Mouse (Mus musculus): ENCODE measurements at regions not wholly inside any gene's neighbourhood (a gene's known extent, or its start where the extent isn't known, plus 50 kb on each side); places are given as distances from the start of the nearest gene placed in this dataset.

DNA sequence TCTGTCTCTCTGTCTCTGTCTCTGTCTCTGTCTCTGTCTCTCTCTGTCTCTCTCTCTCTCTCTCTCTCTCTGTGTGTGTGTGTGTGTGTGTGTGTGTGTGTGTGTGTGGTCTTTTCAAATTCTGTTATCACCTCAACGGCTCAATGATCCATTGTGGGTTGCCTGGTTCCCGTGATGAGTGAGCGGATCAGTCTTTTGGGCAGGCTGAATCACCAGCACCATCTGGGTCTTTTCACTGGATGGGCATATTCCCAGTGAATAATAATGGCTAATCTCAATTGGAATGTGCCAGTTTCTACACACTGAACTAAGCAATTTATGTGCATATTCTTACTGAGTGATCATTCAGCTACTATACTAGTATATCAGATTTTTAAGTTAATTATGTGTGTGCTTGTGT lies 216.4 kb downstream of the Lmx1a start:
- no peak for TF ChIP-seq CTCF (IDR thresholded peaks at IDR 0.05; ENCODE audit: borderline replicate concordance, insufficient read depth, low read depth, low read length)
- no peak for TF ChIP-seq POLR2A (IDR thresholded peaks at IDR 0.05; ENCODE audit: borderline replicate concordance, insufficient read depth, low read length)
- Histone ChIP-seq H3K27ac (ENCODE audit: insufficient read depth, low read length) (no peak overlapping the region), H3K4me3 (replicated peaks; ENCODE audit: insufficient read depth, low read depth, low read length) (no peak overlapping the region), H3K27me3 (ENCODE audit: control insufficient read depth, insufficient read depth, low read length) (no peaks in the 10 kb centered on the region), H3K4me1 (ENCODE audit: control insufficient read depth, insufficient read depth, low read length) (no peaks in the 10 kb centered on the region)
- WGBS: 26% methylated on average over 3 of the region's 3 CpGs
- DNase-seq: no peak

DNA sequence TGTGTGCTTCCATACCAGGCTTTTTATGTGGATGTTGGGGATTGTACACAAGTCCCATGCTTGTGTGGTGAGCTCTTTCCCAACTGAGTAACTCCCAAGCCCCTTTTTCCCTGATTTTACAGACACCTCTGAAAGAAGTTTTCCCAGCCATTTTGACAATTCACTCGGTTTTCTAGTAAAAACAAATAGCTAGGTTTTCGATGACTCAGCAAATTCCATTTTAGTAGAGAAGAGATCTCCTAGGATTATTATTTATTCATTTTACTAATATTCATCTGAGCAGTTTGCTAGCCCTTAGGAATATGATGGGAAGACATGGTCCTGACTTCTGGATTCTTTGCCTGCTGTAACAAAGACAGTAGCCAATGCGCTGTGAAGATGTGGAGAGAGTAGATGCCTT lies 223.0 kb downstream of the Lmx1a start:
- H3K27ac ChIP-seq (ENCODE audit: insufficient read depth, low read length): no peak overlapping the region

DNA sequence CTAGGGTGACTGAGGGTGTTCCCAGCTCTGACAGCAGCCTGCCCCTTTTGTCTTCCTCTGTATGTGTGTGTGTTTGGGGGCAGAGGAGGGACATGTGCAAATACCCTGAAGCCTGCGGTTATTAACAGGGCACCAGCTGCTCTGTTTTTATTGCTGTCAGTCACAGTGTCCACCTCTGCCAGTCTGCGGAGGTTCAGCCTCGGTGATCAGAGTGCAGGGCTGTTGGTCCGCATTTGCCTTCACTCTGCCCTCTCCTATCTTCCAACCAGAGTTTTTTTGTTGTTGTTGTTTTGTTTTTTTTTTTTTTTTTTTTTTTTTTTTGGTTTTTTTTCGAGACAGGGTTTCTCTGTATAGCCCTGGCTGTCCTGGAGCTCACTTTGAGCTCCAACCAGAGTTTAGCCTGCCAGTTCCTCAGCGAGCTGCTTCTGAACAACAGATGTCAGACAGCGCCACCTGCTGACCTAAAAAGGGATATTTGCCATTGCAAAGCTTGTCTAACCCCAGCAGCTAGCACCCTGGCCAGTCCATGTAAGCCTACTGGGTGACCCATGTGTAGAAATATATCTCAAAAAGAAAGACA lies 226.0 kb downstream of the Lmx1a start:
- Histone ChIP-seq H3K27ac (ENCODE audit: insufficient read depth, low read length) (no peak overlapping the region), H3K4me3 (replicated peaks; ENCODE audit: insufficient read depth, low read depth, low read length) (no peak overlapping the region), H3K27me3 (ENCODE audit: control insufficient read depth, insufficient read depth, low read length) (no peaks in the 10 kb centered on the region), H3K4me1 (ENCODE audit: control insufficient read depth, insufficient read depth, low read length) (no peaks in the 10 kb centered on the region)
- peak; percentile 62 to 65 for DNase-seq
- TF ChIP-seq CTCF (IDR thresholded peaks at IDR 0.05; ENCODE audit: borderline replicate concordance, insufficient read depth, low read depth, low read length): peak; percentile 74
- TF ChIP-seq POLR2A (IDR thresholded peaks at IDR 0.05; ENCODE audit: borderline replicate concordance, insufficient read depth, low read length): no peak
- 19% methylated on average over 7 of the region's 7 CpGs for WGBS

More for the DNA sequence above, 223.0 kb downstream of the Lmx1a start:
- TF ChIP-seq CTCF (IDR thresholded peaks at IDR 0.05; ENCODE audit: borderline replicate concordance, insufficient read depth, low read depth, low read length) (no peak), POLR2A (IDR thresholded peaks at IDR 0.05; ENCODE audit: borderline replicate concordance, insufficient read depth, low read length) (no peak)
- no peaks in the 10 kb centered on the region for H3K27me3 ChIP-seq (ENCODE audit: control insufficient read depth, insufficient read depth, low read length)
- no peak for DNase-seq
- H3K4me1 ChIP-seq (ENCODE audit: control insufficient read depth, insufficient read depth, low read length): no peaks in the 10 kb centered on the region
- no peak overlapping the region for H3K4me3 ChIP-seq (replicated peaks; ENCODE audit: insufficient read depth, low read depth, low read length)
- 84% methylated on average over 3 of the region's 3 CpGs for WGBS

GRCm38 (mm10) chr1:167915578-167916275 lies 226.7 kb downstream of the Lmx1a start:
- no peak for DNase-seq
- 70% methylated on average over 6 of the region's 6 CpGs for WGBS
- Histone ChIP-seq H3K27me3 (ENCODE audit: control insufficient read depth, insufficient read depth, low read length) (no peaks in the 10 kb centered on the region), H3K4me3 (replicated peaks; ENCODE audit: insufficient read depth, low read depth, low read length) (no peak overlapping the region), H3K4me1 (ENCODE audit: control insufficient read depth, insufficient read depth, low read length) (no peaks in the 10 kb centered on the region), H3K27ac (ENCODE audit: insufficient read depth, low read length) (no peak overlapping the region)
- TF ChIP-seq CTCF (IDR thresholded peaks at IDR 0.05; ENCODE audit: borderline replicate concordance, insufficient read depth, low read depth, low read length) (no peak), POLR2A (IDR thresholded peaks at IDR 0.05; ENCODE audit: borderline replicate concordance, insufficient read depth, low read length) (no peak)

DNA sequence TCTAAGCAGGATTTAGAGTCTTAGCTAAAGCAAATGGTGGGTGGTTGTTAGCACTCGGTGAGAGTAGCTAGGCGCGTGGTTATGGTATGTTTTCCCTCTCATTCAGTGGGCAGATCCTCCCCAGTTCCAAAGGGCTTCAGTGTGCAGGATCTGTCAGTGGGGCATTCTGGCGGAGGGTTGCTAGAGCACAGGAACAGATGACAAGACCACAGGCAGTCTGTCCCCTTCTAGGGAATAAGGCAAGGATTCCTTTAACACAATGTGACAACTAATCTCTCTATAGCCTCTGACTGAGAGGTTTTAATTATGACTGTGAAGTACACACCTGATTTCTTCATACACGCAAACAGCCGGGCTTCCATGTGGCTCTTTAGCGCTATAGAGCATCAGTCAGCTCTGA lies 233.9 kb downstream of the Lmx1a start:
- no peak for DNase-seq
- no peaks in the 10 kb centered on the region for H3K4me1 ChIP-seq (ENCODE audit: control insufficient read depth, insufficient read depth, low read length)
- TF ChIP-seq POLR2A (IDR thresholded peaks at IDR 0.05; ENCODE audit: borderline replicate concordance, insufficient read depth, low read length) (no peak), CTCF (IDR thresholded peaks at IDR 0.05; ENCODE audit: borderline replicate concordance, insufficient read depth, low read depth, low read length) (no peak)
- H3K27me3 ChIP-seq (ENCODE audit: control insufficient read depth, insufficient read depth, low read length): no peaks in the 10 kb centered on the region
- 23% methylated on average over 7 of the region's 7 CpGs for WGBS
- no peak overlapping the region for H3K4me3 ChIP-seq (replicated peaks; ENCODE audit: insufficient read depth, low read depth, low read length)
- no peak overlapping the region for H3K27ac ChIP-seq (ENCODE audit: insufficient read depth, low read length)

- Histone ChIP-seq H3K27ac (ENCODE audit: insufficient read depth, low read length) (no peak overlapping the region), H3K4me1 (ENCODE audit: control insufficient read depth, insufficient read depth, low read length) (peaks cover 5% of the 10 kb centered on the region; the same call in 1 of the 2 replicates), H3K27me3 (ENCODE audit: control insufficient read depth, insufficient read depth, low read length) (peaks cover 1% of the 10 kb centered on the region; the same call in 1 of the 2 replicates), H3K4me3 (replicated peaks; ENCODE audit: insufficient read depth, low read depth, low read length) (no peak overlapping the region)
- WGBS: 20% methylated on average over 4 of the region's 4 CpGs
- TF ChIP-seq POLR2A (IDR thresholded peaks at IDR 0.05; ENCODE audit: borderline replicate concordance, insufficient read depth, low read length) (no peak), CTCF (IDR thresholded peaks at IDR 0.05; ENCODE audit: borderline replicate concordance, insufficient read depth, low read depth, low read length) (no peak; the same call in 1 of the 2 replicates)
- peak in 1 of 2 experiments; percentile 4 for DNase-seq
These were observed 239.0 kb downstream of the Lmx1a start for GRCm38 (mm10) chr1:167928060-167928467.

DNA sequence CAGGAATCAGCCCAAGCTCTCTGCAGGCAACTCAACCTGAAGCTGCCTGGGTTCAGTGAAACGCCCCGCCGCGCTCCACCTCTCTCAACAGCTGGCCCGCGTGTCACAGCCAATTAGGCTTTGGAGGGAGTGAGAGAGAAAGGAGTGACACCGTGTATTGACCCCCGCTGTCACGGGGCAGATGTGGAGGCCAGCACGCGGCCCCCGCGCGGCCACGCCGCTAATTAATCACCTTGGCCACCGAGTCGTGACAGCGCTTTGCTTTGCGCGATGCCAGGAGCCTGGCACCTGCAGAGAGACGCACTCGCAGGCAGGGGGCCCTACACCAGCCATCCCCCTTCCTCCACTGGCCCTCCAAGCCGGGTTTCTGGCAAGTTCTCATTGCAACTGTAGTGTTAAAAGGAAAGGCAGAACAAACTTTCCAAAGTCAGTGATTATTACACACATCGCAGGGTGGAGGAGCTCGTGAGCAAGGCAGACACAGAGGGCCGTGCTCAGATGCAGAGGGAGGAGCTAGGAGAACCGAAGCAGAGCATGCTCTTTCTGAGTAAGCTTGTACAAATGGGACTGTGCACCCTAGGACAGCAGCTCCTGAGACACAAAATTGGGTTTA lies 240.8 kb downstream of the Lmx1a start:
- Histone ChIP-seq H3K27ac (ENCODE audit: insufficient read depth, low read length) (no peak overlapping the region), H3K27me3 (ENCODE audit: control insufficient read depth, insufficient read depth, low read length) (peaks cover 1% of the 10 kb centered on the region; the same call in 1 of the 2 replicates), H3K4me3 (replicated peaks; ENCODE audit: insufficient read depth, low read depth, low read length) (peak overlapping the region; percentile 23), H3K4me1 (ENCODE audit: control insufficient read depth, insufficient read depth, low read length) (peaks cover 5% of the 10 kb centered on the region; the same call in 1 of the 2 replicates)
- DNase-seq: peak in 1 of 2 experiments; percentile 3
- under 1% methylated on average over 28 of the region's 28 CpGs for WGBS
- no peak for TF ChIP-seq POLR2A (IDR thresholded peaks at IDR 0.05; ENCODE audit: borderline replicate concordance, insufficient read depth, low read length)
- no peak for TF ChIP-seq CTCF (IDR thresholded peaks at IDR 0.05; ENCODE audit: borderline replicate concordance, insufficient read depth, low read depth, low read length)

Measured in cerebellum, adult 2 months (tissue).